Mouse (Mus musculus) intestine, postnatal 0 days (tissue): ENCODE measurements around the gene Tmc4. TPM values are rescaled to one million over a fixed set of nuclear protein-coding genes. Genes with fewer than 3 reads are reported as not detected.

Experiments used
- ATAC-seq: fragments of 200-750 bp; cut with Nextera tagmentation; 2 replicates; pipeline ENCODE4 v1.8.0; 2017; ENCODE audit warnings: mild to moderate bottlenecking, moderate TSS enrichment, moderate library complexity
- H3K27ac ChIP-seq: fragments of 300-500 bp; sonication (generic); 2 replicates; pipeline ENCODE4 v1.5.1; 2014; ENCODE audit warnings: mild to moderate bottlenecking, low read depth, low read length, moderate library complexity
- H3K27me3 ChIP-seq: fragments of 300-500 bp; sonication (generic); replicated peaks from 2 replicates; pipeline ENCODE4 v1.6.1; 2014; ENCODE audit warnings: low read length, mixed read lengths; ENCODE audit not compliant: control insufficient read depth, insufficient read depth
- H3K36me3 ChIP-seq: fragments of 300-500 bp; sonication (generic); 2 replicates; pipeline ENCODE4 v1.6.1; 2014; ENCODE audit warnings: mild to moderate bottlenecking, moderate library complexity; ENCODE audit not compliant: control insufficient read depth, insufficient read depth
- H3K4me1 ChIP-seq: fragments of 300-500 bp; sonication (generic); replicated peaks from 2 replicates; pipeline ENCODE4 v1.6.1; 2014; ENCODE audit warnings: antibody characterized with exemption, low read length, mixed read lengths; ENCODE audit not compliant: control insufficient read depth, insufficient read depth
- H3K4me2 ChIP-seq: fragments of 300-500 bp; sonication (generic); replicated peaks from 2 replicates; pipeline ENCODE4 v1.6.1; 2014; ENCODE audit warnings: low read depth, mild to moderate bottlenecking, moderate library complexity
- H3K4me3 ChIP-seq: fragments of 300-500 bp; sonication (generic); 2 replicates; pipeline ENCODE4 v1.5.1; 2014; ENCODE audit warnings: low read depth, low read length
- H3K9ac ChIP-seq: fragments of 300-500 bp; sonication (generic); 2 replicates; pipeline ENCODE4 v1.6.1; 2014; ENCODE audit warnings: mild to moderate bottlenecking, low read depth, low read length
- H3K9me3 ChIP-seq: fragments of 300-500 bp; sonication (generic); 2 replicates; pipeline ENCODE4 v1.6.1; 2016; ENCODE audit warnings: mixed run types; ENCODE audit not compliant: control insufficient read depth
- CTCF ChIP-seq: sonication (generic); IDR thresholded peaks from 2 replicates; pipeline ENCODE4 v1.5.1; 2016; ENCODE audit warnings: low read depth, mild to moderate bottlenecking, control low read depth, antibody characterized with exemption, moderate library complexity
- WGBS: fragments of 180-500 bp; shearing (Covaris S2); extraction: QIAGEN DNeasy Blood & Tissue Kit; methylation state at CpG from one replicate; pipeline ENCODE4 v1.1.7; 2014; 5-methylcytosine and 5-hydroxymethylcytosine counted together
- polyA plus RNA-seq: library from polyadenylated mRNA; unstranded; fragments of >200 nt; fragmentation: Nextera tagmentation; extraction: Ambion mirVana; gene quantifications from 2 replicates; pipeline ENCODE4 v1.2.1, GENCODE M21; 2015

Tmc4 gene
- polyA plus RNA-seq, 1 experiment from 2014 or later, result 100 TPM

DNA sequence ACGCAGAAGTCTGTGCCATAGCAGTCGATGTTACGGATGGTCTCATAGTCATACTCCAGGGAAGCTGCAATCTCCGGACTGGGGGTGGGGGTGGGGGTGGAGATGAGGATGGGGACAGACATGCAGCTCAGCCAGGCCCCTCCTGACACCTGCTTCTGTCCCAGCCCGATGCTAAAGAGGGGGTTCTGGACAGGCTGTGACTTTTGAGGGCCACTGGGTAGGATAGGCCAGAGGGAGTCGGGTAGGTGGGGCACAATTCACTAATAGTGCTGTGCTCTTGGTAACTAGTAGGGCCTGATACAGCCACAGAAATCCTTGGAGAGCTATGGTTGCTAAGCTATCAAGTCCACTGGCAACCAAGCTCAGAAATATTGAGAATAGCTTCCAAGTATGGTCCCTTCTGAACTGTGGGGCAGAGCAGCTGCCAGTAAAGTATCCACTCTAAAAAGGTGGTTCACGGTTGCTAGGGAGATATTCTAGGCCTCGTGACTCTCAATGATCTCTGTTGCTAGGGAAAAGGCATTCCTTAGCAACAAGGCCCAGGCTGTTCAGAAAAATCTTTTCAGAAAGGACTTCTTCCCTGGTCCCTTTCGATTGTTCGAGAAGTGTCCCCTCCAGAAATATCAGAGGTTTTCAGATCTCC is 6.7 kb upstream of the Tmc4 start:
- no peaks in the 10 kb centered on the region for H3K9me3 ChIP-seq
- H3K4me3 ChIP-seq, result no peak overlapping the region
- no peaks in the 10 kb centered on the region for H3K27me3 ChIP-seq
- peaks cover 42% of the 10 kb centered on the region for H3K36me3 ChIP-seq
- 79% methylated on average over 10 of the region's 10 CpGs for WGBS
- no peaks in the 10 kb centered on the region for H3K4me1 ChIP-seq
- H3K4me2 ChIP-seq, result no peak overlapping the region
- no peak for TF ChIP-seq CTCF
- H3K27ac ChIP-seq, result no peak overlapping the region
- ATAC-seq, result no peak
- no peak overlapping the region for H3K9ac ChIP-seq

DNA sequence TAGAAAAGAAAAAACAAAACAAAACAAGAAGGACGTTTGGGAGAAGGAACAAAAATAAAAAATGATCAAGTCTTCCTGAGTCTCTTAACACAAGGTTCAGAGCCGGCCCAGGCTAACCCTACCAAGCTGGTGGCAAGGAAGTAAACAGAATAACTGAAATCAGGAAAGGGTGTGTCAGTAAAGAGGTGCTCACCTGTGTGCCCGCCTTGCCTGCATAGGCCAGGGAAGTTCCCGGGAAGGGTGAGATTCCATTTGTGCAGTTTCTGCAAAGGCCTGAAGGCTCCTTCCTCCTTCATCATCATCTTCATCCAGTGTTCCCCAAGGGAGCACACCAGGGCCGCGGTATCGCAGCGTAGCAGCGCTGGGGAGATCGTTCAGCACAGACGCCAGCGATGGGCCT is 982 bp downstream of the Tmc4 start:
- no peaks in the 10 kb centered on the region for H3K4me1 ChIP-seq
- no peaks in the 10 kb centered on the region for H3K9me3 ChIP-seq
- TF ChIP-seq CTCF, result no peak
- 50% methylated on average over 12 of the region's 12 CpGs for WGBS
- peak overlapping the region; percentile 53 for H3K9ac ChIP-seq
- peaks cover 15% of the 10 kb centered on the region for H3K36me3 ChIP-seq
- peak overlapping the region; percentile 73 for H3K4me2 ChIP-seq
- H3K27ac ChIP-seq, result peak overlapping the region; percentile 70
- no peaks in the 10 kb centered on the region for H3K27me3 ChIP-seq
- ATAC-seq, result peak; percentile 59
- peak overlapping the region; percentile 51 for H3K4me3 ChIP-seq

DNA sequence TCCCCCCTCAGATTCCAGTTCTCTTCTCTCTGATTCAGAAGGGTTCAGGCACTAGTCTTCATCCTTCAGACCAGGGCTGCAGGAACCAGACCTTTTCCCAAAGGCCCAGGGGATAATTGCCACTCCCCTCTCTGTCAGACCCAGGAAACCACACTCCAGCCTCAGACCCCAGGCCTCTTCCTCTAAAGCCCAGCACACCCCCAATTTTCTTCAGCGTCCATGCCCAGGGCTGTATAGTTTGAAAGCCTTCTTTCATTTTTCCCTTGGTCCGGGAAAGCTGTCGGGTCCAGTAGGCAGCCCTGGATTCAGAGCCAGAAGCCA is 2.2 kb downstream of the Tmc4 start:
- Histone ChIP-seq H3K36me3 (peaks cover 14% of the 10 kb centered on the region; the same call in 1 of the 2 replicates), H3K27me3 (no peaks in the 10 kb centered on the region), H3K4me3 (no peak overlapping the region), H3K4me1 (no peaks in the 10 kb centered on the region), H3K4me2 (no peak overlapping the region), H3K9ac (no peak overlapping the region), H3K27ac (no peak overlapping the region), H3K9me3 (no peaks in the 10 kb centered on the region)
- 79% methylated on average over 3 of the region's 3 CpGs for WGBS
- no peak for ATAC-seq
- no peak for TF ChIP-seq CTCF

DNA sequence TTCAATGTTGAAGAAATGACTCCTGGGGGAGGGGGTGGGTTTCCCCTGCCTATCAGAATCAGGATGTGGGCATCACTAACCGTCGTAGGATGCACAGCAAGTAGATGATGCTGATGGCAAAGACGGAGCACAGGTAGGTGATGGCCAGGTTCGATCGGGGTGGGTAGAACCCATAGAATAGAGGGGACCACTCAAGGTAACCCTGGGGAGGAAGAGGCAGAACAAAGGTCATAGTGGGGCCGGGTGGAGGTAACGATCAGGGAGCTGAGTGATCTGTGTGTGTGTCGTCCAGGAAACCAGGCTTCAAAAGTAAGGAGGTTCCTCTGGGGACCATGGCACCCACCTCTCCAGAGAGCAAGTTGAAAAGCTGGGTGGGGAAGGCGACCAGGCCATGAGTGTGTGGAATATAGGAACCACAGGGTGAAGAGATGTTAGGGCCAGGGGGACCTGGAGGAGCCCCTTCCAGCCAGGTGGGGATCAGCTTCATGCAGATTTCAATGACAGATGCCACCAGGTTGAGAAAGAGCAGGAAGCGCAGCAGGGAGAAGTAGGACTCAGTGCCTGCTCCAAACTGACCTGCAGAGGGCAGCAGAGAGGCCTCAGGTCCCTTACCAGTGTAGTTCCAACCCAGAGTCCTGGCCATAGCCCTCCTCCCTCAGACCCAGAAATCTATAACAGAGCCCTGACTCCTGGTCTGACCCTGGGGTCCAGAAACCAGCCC is 2.7 kb downstream of the Tmc4 start:
- ATAC-seq, result peak; percentile 59
- no peak overlapping the region for H3K4me3 ChIP-seq
- no peak overlapping the region for H3K9ac ChIP-seq
- H3K27me3 ChIP-seq, result no peaks in the 10 kb centered on the region
- 66% methylated on average over 10 of the region's 10 CpGs for WGBS
- no peaks in the 10 kb centered on the region for H3K4me1 ChIP-seq
- no peak overlapping the region for H3K4me2 ChIP-seq
- peak; percentile 93 for TF ChIP-seq CTCF
- H3K36me3 ChIP-seq, result peaks cover 14% of the 10 kb centered on the region; the same call in 1 of the 2 replicates
- no peaks in the 10 kb centered on the region for H3K9me3 ChIP-seq
- H3K27ac ChIP-seq, result no peak overlapping the region

DNA sequence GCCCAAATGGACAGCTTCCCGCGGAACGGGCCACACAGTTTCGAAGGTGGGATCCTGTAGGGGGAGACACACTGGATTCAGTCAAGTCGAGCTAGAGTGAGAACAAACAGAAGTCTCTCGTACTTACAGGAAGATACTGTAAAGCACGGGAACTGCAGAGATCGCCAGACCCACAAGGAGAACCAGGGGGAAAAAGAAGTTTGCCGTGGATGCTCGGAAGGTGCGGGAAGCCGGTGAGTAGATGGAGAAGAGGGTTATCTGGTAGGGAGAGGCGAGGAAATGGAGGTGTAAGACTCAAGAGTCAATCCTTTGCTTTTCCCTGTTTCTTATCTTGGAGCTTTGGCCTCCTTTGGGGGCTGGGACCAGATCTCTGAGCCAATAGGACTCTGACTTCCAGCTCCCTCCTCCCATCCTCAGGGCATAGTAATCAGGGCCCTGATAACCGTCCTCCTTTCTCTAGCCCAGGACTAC is 10.4 kb downstream of the Tmc4 start:
- WGBS, result 12% methylated on average over 14 of the region's 14 CpGs
- TF ChIP-seq CTCF, result peak; percentile 51
- peak overlapping the region; percentile 46; the same call in 1 of the 2 replicates for H3K27ac ChIP-seq
- H3K36me3 ChIP-seq, result peaks cover 22% of the 10 kb centered on the region
- no peaks in the 10 kb centered on the region for H3K4me1 ChIP-seq
- 0 out of 2 replicates have a peak overlapping the region, but pooled peaks have one; percentile 26 for H3K9ac ChIP-seq
- 0 out of 2 replicates have a peak overlapping the region, but pooled peaks have one; percentile 9 for H3K4me3 ChIP-seq
- ATAC-seq, result peak; percentile 17; the same call in 1 of the 2 replicates
- H3K4me2 ChIP-seq, result peak overlapping the region; percentile 49
- H3K27me3 ChIP-seq, result no peaks in the 10 kb centered on the region
- H3K9me3 ChIP-seq, result no peaks in the 10 kb centered on the region

DNA sequence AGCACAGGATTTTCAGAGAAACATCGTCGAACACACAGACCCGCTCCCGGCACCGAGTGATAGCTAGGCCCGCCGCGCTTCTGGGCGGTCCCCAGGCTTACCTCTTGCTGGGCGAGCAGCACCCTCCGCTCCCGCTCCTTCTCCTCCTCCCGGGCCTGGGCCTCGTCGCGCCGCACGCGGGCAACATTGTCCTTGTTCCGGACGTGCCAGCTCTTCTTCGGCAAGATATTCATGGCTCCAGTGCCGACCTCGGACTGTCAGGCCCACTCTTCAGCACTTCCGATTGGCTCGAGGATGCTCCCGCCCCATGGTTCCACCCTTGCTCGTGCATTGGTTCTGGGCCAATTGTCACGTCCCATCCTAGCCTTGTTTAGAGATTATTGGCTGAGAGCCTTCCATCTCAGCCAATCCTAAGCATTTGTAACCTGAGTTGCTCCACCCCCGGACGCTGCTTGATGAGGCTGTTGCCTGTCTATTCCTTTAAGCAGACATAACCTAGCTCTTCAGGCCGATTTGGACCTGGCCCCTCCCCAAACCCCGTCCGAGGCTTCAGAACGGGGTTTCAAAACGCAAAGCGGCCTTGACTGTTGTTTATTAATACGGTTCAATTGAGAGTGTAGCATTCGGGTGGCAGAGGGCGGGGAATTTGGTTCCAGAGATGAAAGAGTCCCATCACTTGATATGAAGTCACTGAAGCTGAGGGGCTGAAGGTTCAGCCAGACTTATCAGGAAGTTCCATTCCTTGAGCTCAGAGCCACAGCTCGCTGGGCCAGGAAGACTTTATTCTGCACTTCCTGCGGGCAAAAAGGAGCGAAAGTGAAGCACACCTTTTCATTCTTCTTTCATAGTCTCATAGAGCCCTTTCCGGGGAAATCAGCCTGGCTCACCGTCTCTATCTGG is 11.9 kb downstream of the Tmc4 start, which contains the start of gene Leng1:
Gene Leng1 (minus strand): TSS at position 626 of the 900 bp plus-strand sequence.
- Histone ChIP-seq H3K4me1 (no peaks in the 10 kb centered on the region), H3K9ac (peak within 1 kb of the TSS; percentile 76), H3K4me3 (peak within 1 kb of the TSS; percentile 56), H3K4me2 (peak within 1 kb of the TSS; percentile 71), H3K36me3 (peaks cover 21% of the 10 kb centered on the region), H3K9me3 (no peaks in the 10 kb centered on the region), H3K27ac (peak within 1 kb of the TSS; percentile 84), H3K27me3 (no peaks in the 10 kb centered on the region)
- ATAC-seq, result peak; percentile 98
- TF ChIP-seq CTCF, result no peak
- 2% methylated on average over 45 of the region's 45 CpGs for WGBS
